Mouse (Mus musculus): ENCODE measurements at regions not wholly inside any gene's neighbourhood (a gene's known extent, or its start where the extent isn't known, plus 50 kb on each side); places are given as distances from the start of the nearest gene placed in this dataset.
A peak's percentile ranks its signal among the peaks of the same experiment; 100 is the strongest.

- no peak for DNase-seq
Observed at GRCm38 (mm10) chr8:93691375-93691774, 118.4 kb upstream of the Gnao1 start.

- DNase-seq: no peak
Observed at GRCm38 (mm10) chr8:93691826-93692225, 117.9 kb upstream of the Gnao1 start.

- no peak for DNase-seq
Observed at GRCm38 (mm10) chr8:93697206-93697605, 112.6 kb upstream of the Gnao1 start.

GRCm38 (mm10) chr8:93698508-93698907, 111.3 kb upstream of the Gnao1 start:
- no peak for DNase-seq

- DNase-seq: no peak
Observed at GRCm38 (mm10) chr8:93701391-93701790, 108.4 kb upstream of the Gnao1 start.

DNA sequence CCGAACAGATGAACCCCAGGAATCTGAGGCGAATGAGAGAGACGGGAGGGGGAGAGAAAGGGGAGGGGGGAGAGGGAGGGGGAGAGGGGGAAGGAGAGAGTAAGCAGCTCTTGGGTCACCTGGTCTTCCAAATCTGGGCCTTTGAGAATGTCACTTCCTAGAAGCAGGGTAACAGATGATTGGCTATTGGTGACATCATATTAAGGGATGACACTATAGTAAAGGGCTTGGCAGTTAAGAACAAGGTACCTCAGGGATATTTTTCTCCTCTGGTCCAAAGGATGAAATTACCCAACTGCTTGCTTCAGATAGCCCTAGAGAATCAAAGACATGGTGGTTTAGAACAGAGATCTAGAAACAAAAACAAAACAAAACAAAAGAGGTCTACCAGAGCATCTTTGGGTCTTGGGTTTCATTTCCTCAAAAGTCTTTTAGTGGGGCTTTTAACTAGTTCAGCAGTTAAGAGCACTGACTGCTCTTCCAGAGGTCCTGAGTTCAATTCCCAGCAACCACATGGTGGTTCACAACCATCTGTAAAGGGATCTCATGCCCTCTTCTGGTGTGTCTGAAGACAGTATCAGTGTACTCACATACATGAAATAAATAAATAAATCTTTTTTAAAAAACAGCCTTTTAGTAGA, 97.6 kb upstream of the Gnao1 start:
- no peak for DNase-seq

- DNase-seq: no peak
Observed at GRCm38 (mm10) chr8:93713221-93713620, 96.5 kb upstream of the Gnao1 start.

- DNase-seq: no peak
Observed at GRCm38 (mm10) chr8:93724896-93725489, 84.8 kb upstream of the Gnao1 start.

DNA sequence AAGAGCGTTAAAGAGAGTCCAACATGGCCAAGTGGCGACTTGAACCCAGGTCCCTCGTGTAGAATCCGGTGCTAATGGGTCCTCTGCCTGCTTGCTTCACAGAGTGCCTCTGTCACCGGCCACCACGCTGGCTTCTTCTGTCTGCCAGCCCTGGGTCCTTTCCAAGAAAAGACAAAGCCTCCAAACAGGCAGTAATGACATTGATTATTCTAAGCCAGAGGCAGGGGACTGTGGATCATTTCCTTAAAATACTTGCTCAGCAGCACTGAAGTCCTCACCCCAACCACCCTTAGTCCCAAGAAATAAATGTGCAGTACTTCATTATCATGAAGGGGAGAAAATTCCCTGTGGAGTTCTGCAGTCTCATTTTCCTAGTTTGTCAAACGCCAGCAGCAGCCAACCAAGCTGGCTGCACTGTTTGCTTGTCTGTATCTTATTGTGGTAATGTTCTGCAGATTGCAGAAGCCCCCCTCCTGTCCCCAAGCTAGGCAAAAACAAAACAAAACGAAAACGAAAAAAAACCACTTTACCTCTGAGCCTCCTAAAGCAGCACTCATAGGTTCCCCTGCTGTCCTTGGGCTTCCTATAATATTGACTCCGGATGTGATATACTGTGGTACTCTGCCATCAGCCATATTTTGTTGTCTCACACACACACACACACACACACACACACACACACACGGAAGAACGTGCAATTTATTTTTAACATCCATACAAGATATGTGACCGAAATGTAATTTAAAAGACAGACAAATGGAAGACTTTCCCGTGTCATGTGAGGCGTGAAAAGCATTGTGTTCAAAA, 80.4 kb upstream of the Gnao1 start:
- DNase-seq: peak; percentile 13 to 14

GRCm38 (mm10) chr8:93730738-93731700, 78.7 kb upstream of the Gnao1 start:
- no peak for DNase-seq

GRCm38 (mm10) chr8:93734818-93735217, 74.9 kb upstream of the Gnao1 start:
- peak; percentile 39 to 41 for DNase-seq

DNA sequence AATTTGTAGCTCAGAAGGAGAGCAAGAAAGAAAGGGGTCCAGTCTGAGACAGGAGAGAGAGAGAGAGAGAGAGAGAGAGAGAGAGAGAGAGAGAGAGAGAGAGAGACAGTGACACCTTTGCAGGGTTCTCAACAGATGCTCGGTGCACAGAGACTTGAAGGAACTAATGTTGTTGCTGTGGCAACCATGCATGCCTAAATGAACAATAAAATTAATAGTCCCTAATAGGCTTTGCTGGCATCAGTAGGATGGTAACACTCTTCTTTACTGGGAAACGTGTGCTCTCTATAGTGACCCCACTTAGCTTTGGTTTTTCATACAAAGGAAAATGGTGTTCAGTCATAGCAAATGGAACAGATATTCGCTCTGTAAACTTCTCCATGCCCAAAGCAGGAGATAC, 69.5 kb upstream of the Gnao1 start:
- no peak for DNase-seq

GRCm38 (mm10) chr8:93748720-93749119, 61.0 kb upstream of the Gnao1 start:
- DNase-seq: no peak

- no peak for DNase-seq
Observed at GRCm38 (mm10) chr8:93750921-93751320, 58.8 kb upstream of the Gnao1 start.

GRCm38 (mm10) chr8:93755981-93756380, 53.8 kb upstream of the Gnao1 start:
- DNase-seq: no peak

Measured in cerebellum, postnatal 36 days (tissue).